Mouse (Mus musculus) neural tube, embryonic 14.5 days (tissue): Measurements from ENCODE around the gene Olfr47. TPM values are rescaled to one million over a fixed set of nuclear protein-coding genes. Genes with fewer than 3 reads are reported as not detected.
"Not testable (repeated sequence)": the region's sequence is repeated elsewhere in the genome, so short reads cannot be mapped to it uniquely, and the experiment has no call there.

Experiments
- ATAC-seq: fragments of 200-750 bp; cut with Nextera tagmentation; 2 replicates; pipeline ENCODE4 v1.8.0; 2017; ENCODE audit warnings: low read depth, mild to moderate bottlenecking, moderate TSS enrichment, moderate library complexity
- H3K27ac ChIP-seq: fragments of 300-500 bp; sonication (generic); 2 replicates; pipeline ENCODE4 v1.5.1; 2014; ENCODE audit warnings: low read depth, mild to moderate bottlenecking, control low read depth, low read length, moderate library complexity, mixed read lengths
- H3K27me3 ChIP-seq: fragments of 300-500 bp; sonication (generic); 2 replicates; pipeline ENCODE4 v1.6.1; 2014; ENCODE audit warnings: low read length; ENCODE audit not compliant: control insufficient read depth, insufficient read depth
- H3K36me3 ChIP-seq: fragments of 300-500 bp; sonication (generic); 2 replicates; pipeline ENCODE4 v1.6.1; 2014; ENCODE audit warnings: low read length, mixed read lengths; ENCODE audit not compliant: control insufficient read depth, insufficient read depth
- H3K4me1 ChIP-seq: fragments of 300-500 bp; sonication (generic); 2 replicates; pipeline ENCODE4 v1.6.1; 2014; ENCODE audit warnings: low read length; ENCODE audit not compliant: control insufficient read depth, insufficient read depth
- H3K4me2 ChIP-seq: fragments of 300-500 bp; sonication (generic); 2 replicates; pipeline ENCODE4 v1.6.1; 2014; ENCODE audit warnings: mild to moderate bottlenecking, low read depth, low read length, control low read depth
- H3K4me3 ChIP-seq: fragments of 300-500 bp; sonication (generic); 2 replicates; pipeline ENCODE4 v1.5.1; 2014; ENCODE audit warnings: low read depth, low read length, control low read depth, mixed read lengths
- H3K9ac ChIP-seq: fragments of 300-500 bp; sonication (generic); replicated peaks from 2 replicates; pipeline ENCODE4 v1.6.1; 2014; ENCODE audit warnings: low read depth, mild to moderate bottlenecking, control low read depth, low read length, mixed read lengths
- H3K9me3 ChIP-seq: fragments of 300-500 bp; sonication (generic); 2 replicates; pipeline ENCODE4 v1.6.1; 2016; ENCODE audit warnings: low read length; ENCODE audit not compliant: control insufficient read depth
- WGBS: fragments of 180-500 bp; shearing (Covaris S2); extraction: QIAGEN DNeasy Blood & Tissue Kit; methylation state at CpG from one replicate; pipeline ENCODE4 v1.1.7; 2014; 5-methylcytosine and 5-hydroxymethylcytosine counted together
- polyA plus RNA-seq: library from polyadenylated mRNA; unstranded; fragments of >200 nt; fragmentation: Nextera tagmentation; extraction: Ambion mirVana; gene quantifications from 2 replicates; pipeline ENCODE4 v1.2.1, GENCODE M21; 2014

Olfr47 gene
- not detected in 2 replicates for polyA plus RNA-seq

DNA sequence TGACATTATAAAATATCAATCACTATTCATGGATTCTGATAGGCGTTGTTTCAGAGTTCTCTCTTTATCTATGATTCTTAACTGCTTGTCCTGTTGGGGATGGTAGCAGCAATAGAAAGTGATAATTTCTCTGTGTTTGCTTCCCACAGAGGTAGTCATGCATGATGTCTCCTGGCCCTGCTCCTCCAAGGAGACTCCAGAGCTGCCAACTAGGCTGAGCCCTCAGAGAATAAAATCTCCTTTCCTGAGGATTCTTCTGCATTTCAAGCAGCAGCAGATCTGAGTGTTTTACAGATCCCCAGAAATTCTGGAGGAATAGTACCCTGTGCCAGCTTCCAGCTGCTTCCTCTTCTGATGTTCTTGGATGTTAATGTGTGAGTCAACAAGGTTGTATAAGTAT is at the start of gene Olfr47:
Gene Olfr47, plus strand, starts transcription at position 275 of the 400 bp plus-strand sequence.
- not testable (repeated sequence) for ATAC-seq, H3K36me3 ChIP-seq, H3K27ac ChIP-seq, H3K4me2 ChIP-seq, H3K9ac ChIP-seq, H3K27me3 ChIP-seq, H3K9me3 ChIP-seq, H3K4me3 ChIP-seq, H3K4me1 ChIP-seq
- WGBS = 85% methylated on average over 1 of the region's 1 CpGs

DNA sequence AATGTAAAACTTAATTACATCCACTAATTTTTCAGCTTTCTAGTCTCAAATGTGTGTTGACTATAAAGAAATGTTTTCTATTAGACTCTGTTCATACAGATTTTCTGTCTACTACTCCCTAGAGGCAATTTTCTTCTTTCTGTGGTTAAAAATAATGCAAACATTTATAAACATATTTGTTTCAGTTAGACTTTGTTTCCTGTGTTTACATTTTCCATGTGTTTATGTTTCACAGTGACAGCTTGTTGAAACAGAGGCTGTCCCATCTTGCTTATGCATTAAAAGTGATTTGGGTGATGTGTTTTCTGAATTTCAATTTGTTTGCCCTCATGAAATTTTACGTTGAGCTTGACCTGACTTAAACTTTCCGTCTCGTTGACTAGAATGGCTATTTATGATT is 40.3 kb upstream of the Olfr47 start:
- no peak overlapping the region for H3K9ac ChIP-seq
- H3K4me3 ChIP-seq = no peak overlapping the region
- no peak overlapping the region for H3K27ac ChIP-seq
- H3K4me1 ChIP-seq = no peaks in the 10 kb centered on the region
- H3K36me3 ChIP-seq = no peaks in the 10 kb centered on the region
- WGBS = 83% methylated on average over 3 of the region's 3 CpGs
- ATAC-seq = no peak
- H3K27me3 ChIP-seq = no peaks in the 10 kb centered on the region
- no peak overlapping the region for H3K4me2 ChIP-seq
- H3K9me3 ChIP-seq = no peaks in the 10 kb centered on the region

DNA sequence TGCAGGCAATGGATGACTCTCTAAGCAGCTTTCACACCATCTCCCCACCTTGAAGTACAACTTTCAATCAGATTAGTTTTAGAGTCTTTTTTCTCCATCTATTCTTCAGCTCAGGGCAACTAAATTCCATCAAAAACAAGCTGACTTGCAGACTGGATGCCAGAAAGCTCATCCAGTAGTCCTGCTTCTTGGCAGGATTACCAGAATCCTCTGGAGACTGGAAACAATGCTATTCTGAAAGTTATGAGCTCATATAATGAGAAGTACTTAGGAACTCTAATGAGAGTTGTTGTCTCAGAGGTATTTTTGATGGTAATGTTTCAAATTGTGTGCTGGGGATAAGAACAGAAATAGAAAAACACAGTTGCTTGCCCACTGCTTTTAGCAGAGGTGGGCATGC is 34.5 kb upstream of the Olfr47 start, which contains the start of gene Olfr435:
Gene Olfr435, plus strand, starts transcription at position 366 of the 400 bp plus-strand sequence.
- Histone ChIP-seq H3K4me1 (no peaks in the 10 kb centered on the region), H3K27me3 (no peaks in the 10 kb centered on the region), H3K9me3 (no peaks in the 10 kb centered on the region), H3K4me2 (no peak within 1 kb of the TSS), H3K36me3 (no peaks in the 10 kb centered on the region), H3K9ac (no peak within 1 kb of the TSS), H3K4me3 (no peak within 1 kb of the TSS), H3K27ac (no peak within 1 kb of the TSS)
- ATAC-seq = no peak

DNA sequence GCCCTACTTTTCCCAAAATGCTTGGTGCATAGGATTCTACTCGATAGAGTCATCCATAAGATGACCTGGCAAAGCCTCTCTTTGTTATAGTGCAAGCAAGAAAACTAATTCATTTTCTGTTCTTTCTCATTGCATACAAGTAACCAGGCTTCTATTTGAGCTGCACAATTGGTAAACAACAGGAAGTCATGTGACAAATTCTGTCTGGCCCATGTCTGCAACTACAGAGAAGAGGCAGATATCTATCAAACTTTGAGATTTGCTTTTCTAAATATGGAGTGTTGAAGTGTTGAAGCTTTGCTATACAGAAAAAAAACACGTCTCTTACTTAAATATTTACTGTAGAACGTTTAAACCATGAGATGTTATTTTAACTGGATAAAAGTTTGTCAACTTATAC is 33.2 kb upstream of the Olfr47 start:
- Histone ChIP-seq H3K4me2 (no peak overlapping the region), H3K9ac (no peak overlapping the region), H3K36me3 (no peaks in the 10 kb centered on the region), H3K27ac (no peak overlapping the region), H3K4me3 (no peak overlapping the region), H3K27me3 (no peaks in the 10 kb centered on the region), H3K9me3 (no peaks in the 10 kb centered on the region), H3K4me1 (no peaks in the 10 kb centered on the region)
- 84% methylated on average over 3 of the region's 3 CpGs for WGBS
- no peak for ATAC-seq

DNA sequence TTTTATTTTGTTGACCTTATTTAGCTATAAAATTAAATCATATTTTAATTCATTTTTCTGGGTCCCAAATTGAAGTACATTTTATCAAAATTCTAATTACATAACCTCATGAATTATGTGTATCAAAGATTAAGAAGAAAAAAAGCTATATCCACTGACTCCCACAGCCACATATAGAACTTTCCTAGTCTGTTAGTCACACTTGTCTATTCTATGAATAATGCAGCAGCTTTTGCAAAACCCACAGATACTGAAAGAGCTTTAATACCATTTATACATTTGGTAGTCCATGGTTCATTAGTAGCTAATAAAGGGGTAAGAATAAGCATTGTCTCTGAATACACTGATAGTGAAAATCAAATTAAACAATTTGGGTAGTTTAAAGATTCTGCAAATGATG is 28.5 kb upstream of the Olfr47 start:
- H3K9me3 ChIP-seq = no peaks in the 10 kb centered on the region
- H3K27me3 ChIP-seq = no peaks in the 10 kb centered on the region
- H3K9ac ChIP-seq = no peak overlapping the region
- no peak overlapping the region for H3K4me3 ChIP-seq
- H3K4me1 ChIP-seq = no peaks in the 10 kb centered on the region
- ATAC-seq = no peak
- H3K4me2 ChIP-seq = no peak overlapping the region
- no peaks in the 10 kb centered on the region for H3K36me3 ChIP-seq
- H3K27ac ChIP-seq = no peak overlapping the region

DNA sequence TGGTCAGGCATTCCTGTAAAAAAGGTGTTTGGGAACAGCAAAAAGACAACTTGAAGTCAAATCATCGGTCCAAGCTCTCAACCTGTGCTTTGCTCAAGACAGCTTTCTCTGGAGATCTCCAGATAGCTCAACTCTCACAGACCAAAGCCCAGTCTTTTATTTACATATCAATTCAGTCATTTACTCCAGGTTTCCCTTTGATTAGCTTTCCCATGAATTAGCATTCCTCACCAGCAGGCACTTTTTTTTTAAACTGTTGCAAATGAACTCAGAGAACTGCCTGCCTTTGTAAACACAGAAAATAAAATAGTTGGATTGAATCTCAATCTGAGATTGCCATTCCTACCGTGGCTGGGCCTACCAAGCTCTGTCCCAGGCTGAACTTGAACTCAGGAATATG is 26.0 kb upstream of the Olfr47 start:
- Histone ChIP-seq H3K27ac (no peak overlapping the region), H3K36me3 (no peaks in the 10 kb centered on the region), H3K9me3 (no peaks in the 10 kb centered on the region), H3K9ac (no peak overlapping the region), H3K4me1 (no peaks in the 10 kb centered on the region), H3K27me3 (no peaks in the 10 kb centered on the region), H3K4me2 (no peak overlapping the region), H3K4me3 (no peak overlapping the region)
- 30% methylated on average over 2 of the region's 2 CpGs for WGBS
- ATAC-seq = no peak

DNA sequence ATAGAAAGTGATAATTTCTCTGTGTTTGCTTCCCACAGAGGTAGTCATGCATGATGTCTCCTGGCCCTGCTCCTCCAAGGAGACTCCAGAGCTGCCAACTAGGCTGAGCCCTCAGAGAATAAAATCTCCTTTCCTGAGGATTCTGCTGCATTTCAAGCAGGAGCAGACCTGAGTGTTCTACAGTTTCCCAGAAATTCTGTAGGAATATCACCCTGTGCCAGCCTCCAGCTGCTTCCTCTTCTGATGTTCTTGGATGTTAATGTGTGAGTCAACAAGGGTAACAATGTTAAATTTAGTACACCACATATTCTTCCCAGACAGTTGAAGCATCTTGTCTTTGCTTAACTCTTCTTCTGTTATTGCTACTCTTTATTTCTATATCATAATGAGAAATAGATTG is 18.5 kb upstream of the Olfr47 start, which contains the start of gene Olfr434:
Gene Olfr434, plus strand, starts transcription at position 149 of the 400 bp plus-strand sequence.
- H3K9me3 ChIP-seq, H3K4me3 ChIP-seq, ATAC-seq, H3K4me1 ChIP-seq, H3K27me3 ChIP-seq, H3K27ac ChIP-seq, H3K36me3 ChIP-seq, H3K9ac ChIP-seq, H3K4me2 ChIP-seq: not testable (repeated sequence)

DNA sequence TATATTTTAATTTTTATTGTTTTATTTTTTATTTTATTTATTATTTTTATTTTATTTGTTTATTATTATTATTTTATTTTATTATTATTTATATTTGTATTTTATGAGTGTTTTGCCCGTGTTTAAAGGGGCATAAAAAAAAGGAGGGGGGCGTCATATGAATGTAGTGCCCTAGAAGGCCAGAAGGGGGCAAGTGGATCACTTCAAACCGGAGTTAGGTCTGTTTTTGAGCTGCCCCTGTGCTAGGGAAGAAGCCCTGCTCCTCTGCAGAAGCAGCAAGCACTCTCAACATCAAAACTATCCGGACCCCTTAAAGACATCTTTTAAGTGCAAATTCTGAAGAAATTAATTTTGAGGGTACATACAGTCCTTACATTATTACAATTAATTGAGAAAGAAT is 10.7 kb downstream of the Olfr47 start:
- Histone ChIP-seq H3K27me3 (no peaks in the 10 kb centered on the region), H3K36me3 (no peaks in the 10 kb centered on the region), H3K4me2 (no peak overlapping the region), H3K9me3 (no peaks in the 10 kb centered on the region), H3K4me1 (no peaks in the 10 kb centered on the region), H3K4me3 (no peak overlapping the region), H3K27ac (no peak overlapping the region), H3K9ac (no peak overlapping the region)
- no peak for ATAC-seq
- whole genome bisulfite sequencing = 15% methylated on average over 4 of the region's 4 CpGs

DNA sequence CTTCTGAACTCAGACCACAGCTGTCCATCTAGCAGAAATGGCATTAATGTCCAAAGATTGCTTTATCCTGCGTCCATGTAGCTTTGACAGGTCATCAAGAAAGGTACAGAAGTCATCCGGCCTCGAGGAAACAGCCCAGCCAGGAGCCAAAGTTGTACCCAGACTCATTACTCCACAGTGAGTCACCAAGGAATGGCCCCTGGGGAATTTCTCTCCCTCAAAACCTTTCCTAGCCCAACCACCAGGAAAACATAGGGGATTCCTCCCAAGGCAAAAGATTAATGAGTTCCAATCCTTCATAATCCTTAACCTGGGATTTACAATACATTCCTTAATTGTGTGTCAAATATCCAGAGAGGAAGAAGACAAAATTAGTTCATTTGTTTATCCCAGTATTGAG is 16.1 kb downstream of the Olfr47 start:
- ATAC-seq = no peak
- Histone ChIP-seq H3K4me1 (no peaks in the 10 kb centered on the region), H3K9me3 (no peaks in the 10 kb centered on the region), H3K9ac (no peak overlapping the region), H3K36me3 (no peaks in the 10 kb centered on the region), H3K27ac (no peak overlapping the region), H3K27me3 (no peaks in the 10 kb centered on the region), H3K4me3 (no peak overlapping the region), H3K4me2 (no peak overlapping the region)
- 79% methylated on average over 3 of the region's 3 CpGs for WGBS

DNA sequence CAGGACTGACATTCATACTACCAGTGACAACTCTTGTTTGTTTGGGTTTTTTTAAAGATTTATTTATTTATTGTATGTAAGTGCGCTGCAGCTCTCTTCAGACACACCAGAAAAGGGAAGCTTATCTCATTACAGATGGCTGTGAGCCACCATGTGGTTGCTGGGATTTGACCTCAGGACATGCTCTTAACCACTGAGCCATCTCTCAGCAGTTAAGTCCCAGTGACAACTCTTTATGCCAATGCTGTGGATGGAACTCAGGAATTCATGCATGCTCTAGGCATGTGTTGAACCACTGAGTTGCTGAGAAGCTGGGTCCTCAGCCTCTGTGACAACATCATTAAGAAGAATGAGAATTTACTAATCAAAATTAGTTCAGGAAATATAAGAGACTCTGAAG is 21.7 kb downstream of the Olfr47 start:
- WGBS = 91% methylated on average over 1 of the region's 1 CpGs
- ATAC-seq = no peak

More for the DNA sequence above, 21.7 kb downstream of the Olfr47 start:
- Histone ChIP-seq H3K27me3 (no peaks in the 10 kb centered on the region), H3K4me3 (no peak overlapping the region), H3K4me1 (no peaks in the 10 kb centered on the region), H3K9me3 (no peaks in the 10 kb centered on the region), H3K4me2 (no peak overlapping the region), H3K36me3 (no peaks in the 10 kb centered on the region), H3K9ac (no peak overlapping the region), H3K27ac (no peak overlapping the region)
